Mouse (Mus musculus): ENCODE data around the gene Nop9.

The Nop9 gene

GRCm38 (mm10) chr14:55727889-55728685 lies 17.4 kb upstream of the Nop9 start:
- no peak for DNase-seq (ENCODE audit: low spot score)

- no peak for DNase-seq (ENCODE audit: low spot score)
These were observed 15.4 kb upstream of the Nop9 start for GRCm38 (mm10) chr14:55730116-55730515.

- DNase-seq (ENCODE audit: low spot score): no peak
These were observed 14.9 kb upstream of the Nop9 start for GRCm38 (mm10) chr14:55730531-55731032.

- DNase-seq (ENCODE audit: low spot score): no peak
These were observed 11.6 kb upstream of the Nop9 start for GRCm38 (mm10) chr14:55733889-55734288.

GRCm38 (mm10) chr14:55734869-55735268 lies 10.6 kb upstream of the Nop9 start:
- peak; percentile 27 for DNase-seq (ENCODE audit: low spot score)

- DNase-seq (ENCODE audit: low spot score): no peak
These were observed 10.2 kb upstream of the Nop9 start for GRCm38 (mm10) chr14:55735334-55735733.

- no peak for DNase-seq (ENCODE audit: low spot score)
These were observed 9.7 kb upstream of the Nop9 start for GRCm38 (mm10) chr14:55735758-55736157.

GRCm38 (mm10) chr14:55737086-55737687 lies 8.3 kb upstream of the Nop9 start:
- DNase-seq (ENCODE audit: low spot score): no peak

- DNase-seq (ENCODE audit: low spot score): peak; percentile 81
These were observed 1.8 kb upstream of the Nop9 start for GRCm38 (mm10) chr14:55743711-55744110.

- DNase-seq (ENCODE audit: low spot score): no peak
These were observed 356 bp downstream of the Nop9 start for GRCm38 (mm10) chr14:55745861-55746237.

- DNase-seq (ENCODE audit: low spot score): no peak
These were observed 1.8 kb downstream of the Nop9 start for GRCm38 (mm10) chr14:55747051-55747847.

GRCm38 (mm10) chr14:55757566-55757965 lies 12.1 kb downstream of the Nop9 start:
- no peak for DNase-seq (ENCODE audit: low spot score)

- DNase-seq (ENCODE audit: low spot score): peak; percentile 68
These were observed 12.9 kb downstream of the Nop9 start, which contains the start of gene Cideb for GRCm38 (mm10) chr14:55758363-55758784. Gene Cideb, minus strand, starts transcription at chr14:55758458.

GRCm38 (mm10) chr14:55760156-55760555 lies 14.7 kb downstream of the Nop9 start:
- peak; percentile 72 for DNase-seq (ENCODE audit: low spot score)

GRCm38 (mm10) chr14:55761163-55761562 lies 15.7 kb downstream of the Nop9 start, which contains the start of gene Ltb4r2:
Gene Ltb4r2, plus strand, starts transcription at chr14:55761428.
- no peak for DNase-seq (ENCODE audit: low spot score)

GRCm38 (mm10) chr14:55762001-55762821 lies 16.7 kb downstream of the Nop9 start:
- no peak for DNase-seq (ENCODE audit: low spot score)

GRCm38 (mm10) chr14:55763166-55763565 lies 17.7 kb downstream of the Nop9 start:
- peak; percentile 35 for DNase-seq (ENCODE audit: low spot score)

GRCm38 (mm10) chr14:55765696-55766095 lies 20.2 kb downstream of the Nop9 start, which contains the start of gene Ltb4r1:
Gene Ltb4r1, plus strand, starts transcription at chr14:55765962.
- no peak for DNase-seq (ENCODE audit: low spot score)

- no peak for DNase-seq (ENCODE audit: low spot score)
These were observed 22.3 kb downstream of the Nop9 start for GRCm38 (mm10) chr14:55767519-55768414.

GRCm38 (mm10) chr14:55768555-55768954 lies 23.1 kb downstream of the Nop9 start:
- no peak for DNase-seq (ENCODE audit: low spot score)
